Mouse (Mus musculus) erythroblast, embryonic 14.5 days (primary cell): ENCODE results near the gene Iqgap3. TPM values are rescaled to one million over a fixed set of nuclear protein-coding genes. Genes with fewer than 3 reads are reported as not detected.
A peak's percentile ranks its signal among the peaks of the same experiment; 100 is the strongest.

ENCODE experiments used
- H3K27me3 ChIP-seq: 2 replicates; pipeline ENCODE4 v1.6.1; 2012; ENCODE audit warnings: inconsistent platforms; ENCODE audit not compliant: control insufficient read depth
- H3K36me3 ChIP-seq: 2 replicates; pipeline ENCODE4 v1.6.1; 2012; ENCODE audit warnings: mild to moderate bottlenecking, inconsistent platforms; ENCODE audit not compliant: control insufficient read depth
- H3K4me1 ChIP-seq: 2 replicates; pipeline ENCODE4 v1.6.1; 2012; ENCODE audit warnings: inconsistent platforms; ENCODE audit not compliant: control insufficient read depth
- H3K4me3 ChIP-seq: replicated peaks from 2 replicates; pipeline ENCODE3; 2012; ENCODE audit warnings: moderate library complexity, mild to moderate bottlenecking, inconsistent platforms
- H3K9me3 ChIP-seq: 2 replicates; pipeline ENCODE4 v1.6.1; 2012; ENCODE audit warnings: low read length, inconsistent platforms, mixed read lengths; ENCODE audit not compliant: control insufficient read depth
- GATA1 ChIP-seq: IDR thresholded peaks from 2 replicates; pipeline ENCODE4 v1.6.1; 2012; ENCODE audit warnings: low read length, inconsistent platforms, mixed read lengths
- TAL1 ChIP-seq: IDR thresholded peaks from 3 replicates; pipeline ENCODE4 v1.6.1; 2012; ENCODE audit warnings: low read length, inconsistent platforms, mixed read lengths
- polyA plus RNA-seq: library from polyadenylated mRNA; stranded (reverse); fragments of >175 nt; gene quantifications from 2 replicates; pipeline ENCODE4 v1.2.3, GENCODE M21; 2012

Gene Iqgap3
- polyA plus RNA-seq, 1 experiment = 1.6 TPM

GRCm38 (mm10) chr3:88133187-88133771 is 51.5 kb downstream of the Iqgap3 start:
- no peak overlapping the region for H3K4me3 ChIP-seq
- no peaks in the 10 kb centered on the region for H3K9me3 ChIP-seq
- no peaks in the 10 kb centered on the region for H3K27me3 ChIP-seq
- peaks cover 11% of the 10 kb centered on the region for H3K4me1 ChIP-seq
- TF ChIP-seq TAL1 = no peak
- no peak for TF ChIP-seq GATA1
- H3K36me3 ChIP-seq = no peaks in the 10 kb centered on the region

GRCm38 (mm10) chr3:88136346-88136745 is 54.6 kb downstream of the Iqgap3 start:
- Histone ChIP-seq H3K4me3 (no peak overlapping the region), H3K4me1 (peaks cover 38% of the 10 kb centered on the region), H3K9me3 (no peaks in the 10 kb centered on the region), H3K27me3 (peaks cover 25% of the 10 kb centered on the region), H3K36me3 (no peaks in the 10 kb centered on the region)
- TF ChIP-seq GATA1 (no peak), TAL1 (no peak)

GRCm38 (mm10) chr3:88136945-88137494 is 55.2 kb downstream of the Iqgap3 start:
- no peaks in the 10 kb centered on the region for H3K36me3 ChIP-seq
- H3K27me3 ChIP-seq = peaks cover 25% of the 10 kb centered on the region
- H3K9me3 ChIP-seq = no peaks in the 10 kb centered on the region
- no peak for TF ChIP-seq TAL1
- no peak overlapping the region for H3K4me3 ChIP-seq
- H3K4me1 ChIP-seq = peaks cover 45% of the 10 kb centered on the region

GRCm38 (mm10) chr3:88137821-88138220 is 56.0 kb downstream of the Iqgap3 start:
- Histone ChIP-seq H3K36me3 (no peaks in the 10 kb centered on the region), H3K9me3 (no peaks in the 10 kb centered on the region), H3K4me3 (peak overlapping the region; percentile 63), H3K4me1 (peaks cover 52% of the 10 kb centered on the region), H3K27me3 (peaks cover 25% of the 10 kb centered on the region)
- TF ChIP-seq TAL1 = no peak
- no peak for TF ChIP-seq GATA1

GRCm38 (mm10) chr3:88138336-88139242 is 56.8 kb downstream of the Iqgap3 start:
- TF ChIP-seq GATA1 (no peak), TAL1 (no peak)
- Histone ChIP-seq H3K4me3 (peak overlapping the region; percentile 63), H3K27me3 (peaks cover 25% of the 10 kb centered on the region), H3K4me1 (peaks cover 60% of the 10 kb centered on the region), H3K36me3 (no peaks in the 10 kb centered on the region), H3K9me3 (no peaks in the 10 kb centered on the region)

GRCm38 (mm10) chr3:88139243-88140177 is 57.7 kb downstream of the Iqgap3 start:
- Histone ChIP-seq H3K4me1 (peaks cover 69% of the 10 kb centered on the region), H3K9me3 (no peaks in the 10 kb centered on the region), H3K4me3 (peak overlapping the region; percentile 63), H3K27me3 (peaks cover 25% of the 10 kb centered on the region), H3K36me3 (peaks cover 3% of the 10 kb centered on the region)
- no peak for TF ChIP-seq TAL1
- no peak for TF ChIP-seq GATA1

- Histone ChIP-seq H3K4me3 (peak overlapping the region; percentile 84), H3K9me3 (no peaks in the 10 kb centered on the region), H3K27me3 (peaks cover 25% of the 10 kb centered on the region), H3K36me3 (peaks cover 10% of the 10 kb centered on the region), H3K4me1 (peaks cover 77% of the 10 kb centered on the region)
- no peak for TF ChIP-seq GATA1
- no peak for TF ChIP-seq TAL1
Measured at GRCm38 (mm10) chr3:88140178-88140902, 58.6 kb downstream of the Iqgap3 start.

- Histone ChIP-seq H3K36me3 (peaks cover 16% of the 10 kb centered on the region), H3K27me3 (peaks cover 25% of the 10 kb centered on the region), H3K4me3 (peak overlapping the region; percentile 84), H3K9me3 (no peaks in the 10 kb centered on the region), H3K4me1 (peaks cover 84% of the 10 kb centered on the region)
- TF ChIP-seq TAL1 (no peak), GATA1 (no peak)
Measured at GRCm38 (mm10) chr3:88140903-88141430, 59.2 kb downstream of the Iqgap3 start.
